Mouse (Mus musculus): Measurements from ENCODE around the gene Ralgps1. TPM values are rescaled to one million over a fixed set of nuclear protein-coding genes. Genes with fewer than 3 reads are reported as not detected.

The Ralgps1 gene
- total and polyA plus RNA-seq, 3 experiments: 0.89 to 2.6 TPM; not detected in 1

- Histone ChIP-seq H3K4me1 (ENCODE audit: control insufficient read depth in 1 of 2, insufficient read depth in 2 of 2, low read length in 2 of 2) (0 out of 4 replicates have a peak, but pooled peaks cover 0 to 8% of the 10 kb centered on the region in 2 experiments), H3K27me3 (ENCODE audit: control insufficient read depth in 1 of 2, insufficient read depth in 2 of 2, low read length in 2 of 2) (no peaks in the 10 kb centered on the region; a peak in 1 of 4 replicates), H3K27ac (ENCODE audit: control insufficient read depth, low read depth, low read length) (no peak overlapping the region), H3K9me3 (replicated peaks; ENCODE audit: insufficient read depth, low read length) (no peaks in the 10 kb centered on the region), H3K36me3 (ENCODE audit: control insufficient read depth in 1 of 2, insufficient read depth in 2 of 2, low read length in 2 of 2) (no peaks in the 10 kb centered on the region), H3K79me2 (ENCODE audit: control insufficient read depth, insufficient read depth, low read length, poor library complexity) (no peaks in the 10 kb centered on the region), H3K4me3 (ENCODE audit: control insufficient read depth in 1 of 2, insufficient read depth in 1 of 2, low read depth in 2 of 2, low read length in 2 of 2) (no peak overlapping the region), H3K9ac (ENCODE audit: control insufficient read depth, low read depth, low read length, poor library complexity, severe bottlenecking) (no peak overlapping the region)
- TF ChIP-seq ZNF384 (IDR thresholded peaks at IDR 0.05; ENCODE audit: low read depth, low read length) (no peak), CTCF (IDR thresholded peaks at IDR 0.05 in 2 of 3, conservative IDR thresholded peaks at IDR 0.05 in 1 of 3; ENCODE audit: control insufficient read depth in 1 of 3, insufficient read depth in 1 of 3, low read depth in 2 of 3, low read length in 3 of 3, poor library complexity in 1 of 3, severe bottlenecking in 1 of 3) (no peak), MAFK (IDR thresholded peaks at IDR 0.05; ENCODE audit: borderline replicate concordance, low read depth, low read length) (no peak), SMC3 (IDR thresholded peaks at IDR 0.05; ENCODE audit: low read depth, low read length) (no peak), BHLHE40 (IDR thresholded peaks at IDR 0.05; ENCODE audit: borderline replicate concordance, low read depth, low read length) (no peak), NELFE (IDR thresholded peaks at IDR 0.05; ENCODE audit: low read depth, low read length) (no peak), HCFC1 (IDR thresholded peaks at IDR 0.05; ENCODE audit: low read depth, low read length) (no peak), E2F4 (IDR thresholded peaks at IDR 0.05; ENCODE audit: borderline replicate concordance, low read depth, low read length) (no peak), ZKSCAN1 (IDR thresholded peaks at IDR 0.05; ENCODE audit: low read depth, low read length) (no peak), NRF1 (IDR thresholded peaks at IDR 0.05; ENCODE audit: insufficient read depth, low read depth, low read length, poor library complexity, severe bottlenecking) (no peak), EP300 (IDR thresholded peaks at IDR 0.05; ENCODE audit: low read depth in 1 of 2, low read length in 2 of 2) (no peak), MAZ (IDR thresholded peaks at IDR 0.05; ENCODE audit: low read depth, low read length) (no peak), GABPA (IDR thresholded peaks at IDR 0.05; ENCODE audit: low read depth, low read length) (no peak), MYB (IDR thresholded peaks at IDR 0.05; ENCODE audit: low read depth, low read length) (no peak), ZC3H11A (IDR thresholded peaks at IDR 0.05; ENCODE audit: low read depth, low read length) (no peak), CHD1 (IDR thresholded peaks at IDR 0.05; ENCODE audit: low read depth, low read length) (no peak), RCOR1 (IDR thresholded peaks at IDR 0.05; ENCODE audit: low read depth, low read length) (no peak), MAX (IDR thresholded peaks at IDR 0.05; ENCODE audit: low read length) (no peak)
- DNase-seq (ENCODE audit: low read depth, low spot score): no peak
These were observed 276.0 kb downstream of the Ralgps1 start for GRCm38 (mm10) chr2:33095221-33095671.

GRCm38 (mm10) chr2:33090620-33091520, 280.4 kb downstream of the Ralgps1 start:
- no peak overlapping the region for H3K27ac ChIP-seq (ENCODE audit: control insufficient read depth, low read depth, low read length)
- H3K27me3 ChIP-seq (ENCODE audit: control insufficient read depth in 1 of 2, insufficient read depth in 2 of 2, low read length in 2 of 2): no peaks in the 10 kb centered on the region
- no peak overlapping the region for H3K4me3 ChIP-seq (ENCODE audit: control insufficient read depth in 1 of 2, insufficient read depth in 1 of 2, low read depth in 2 of 2, low read length in 2 of 2)
- H3K4me1 ChIP-seq (ENCODE audit: control insufficient read depth in 1 of 2, insufficient read depth in 2 of 2, low read length in 2 of 2): no peaks in the 10 kb centered on the region
- no peaks in the 10 kb centered on the region for H3K36me3 ChIP-seq (ENCODE audit: control insufficient read depth in 1 of 2, insufficient read depth in 2 of 2, low read length in 2 of 2)
- H3K79me2 ChIP-seq (ENCODE audit: control insufficient read depth, insufficient read depth, low read length, poor library complexity): no peaks in the 10 kb centered on the region
- H3K9me3 ChIP-seq (replicated peaks; ENCODE audit: insufficient read depth, low read length): no peaks in the 10 kb centered on the region
- DNase-seq (ENCODE audit: low read depth, low spot score): no peak
- no peak overlapping the region for H3K9ac ChIP-seq (ENCODE audit: control insufficient read depth, low read depth, low read length, poor library complexity, severe bottlenecking)
- no peak for TF ChIP-seq TCF12 (IDR thresholded peaks at IDR 0.05; ENCODE audit: low read depth, low read length)
- no peak for TF ChIP-seq KAT2A (conservative IDR thresholded peaks at IDR 0.05; ENCODE audit: low read depth, low read length)
- no peak for TF ChIP-seq MYC (IDR thresholded peaks at IDR 0.05; ENCODE audit: low read depth, low read length)
- TF ChIP-seq ELF1 (IDR thresholded peaks at IDR 0.05; ENCODE audit: low read depth, low read length): no peak
- no peak for TF ChIP-seq USF2 (IDR thresholded peaks at IDR 0.05; ENCODE audit: borderline replicate concordance in 1 of 2, insufficient read depth in 1 of 2, low read depth in 1 of 2, low read length in 2 of 2)
- TF ChIP-seq POLR2AphosphoS5 (IDR thresholded peaks at IDR 0.05; ENCODE audit: borderline replicate concordance, low read depth, low read length): no peak

Measured in MEL (cell line).